Mouse (Mus musculus): ENCODE measurements around the gene Dph1. TPM values are rescaled to one million over a fixed set of nuclear protein-coding genes. Genes with fewer than 3 reads are reported as not detected.

The Dph1 gene
- polyA plus RNA-seq, 1 experiment: 26.6 TPM

DNA sequence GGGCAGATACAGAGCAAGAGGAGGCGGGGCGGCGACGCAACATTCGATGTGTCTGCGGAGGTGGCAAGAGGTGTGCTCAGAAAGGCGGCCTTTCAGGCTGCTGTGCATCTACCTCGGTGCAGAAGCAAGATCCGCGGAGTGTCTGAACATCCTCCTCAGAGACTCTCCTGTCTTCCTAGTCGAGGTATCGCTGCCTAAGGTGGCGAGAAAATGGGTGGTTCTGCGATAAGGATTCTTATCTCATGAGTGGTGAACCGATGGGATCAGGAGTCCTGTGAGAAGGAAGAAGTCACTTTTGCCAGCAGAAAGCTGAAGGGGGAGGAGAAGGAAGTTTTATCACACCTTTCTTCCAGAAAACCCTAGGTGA, 17.3 kb downstream of the Dph1 start:
- DNase-seq (ENCODE audit: low spot score): no peak

DNA sequence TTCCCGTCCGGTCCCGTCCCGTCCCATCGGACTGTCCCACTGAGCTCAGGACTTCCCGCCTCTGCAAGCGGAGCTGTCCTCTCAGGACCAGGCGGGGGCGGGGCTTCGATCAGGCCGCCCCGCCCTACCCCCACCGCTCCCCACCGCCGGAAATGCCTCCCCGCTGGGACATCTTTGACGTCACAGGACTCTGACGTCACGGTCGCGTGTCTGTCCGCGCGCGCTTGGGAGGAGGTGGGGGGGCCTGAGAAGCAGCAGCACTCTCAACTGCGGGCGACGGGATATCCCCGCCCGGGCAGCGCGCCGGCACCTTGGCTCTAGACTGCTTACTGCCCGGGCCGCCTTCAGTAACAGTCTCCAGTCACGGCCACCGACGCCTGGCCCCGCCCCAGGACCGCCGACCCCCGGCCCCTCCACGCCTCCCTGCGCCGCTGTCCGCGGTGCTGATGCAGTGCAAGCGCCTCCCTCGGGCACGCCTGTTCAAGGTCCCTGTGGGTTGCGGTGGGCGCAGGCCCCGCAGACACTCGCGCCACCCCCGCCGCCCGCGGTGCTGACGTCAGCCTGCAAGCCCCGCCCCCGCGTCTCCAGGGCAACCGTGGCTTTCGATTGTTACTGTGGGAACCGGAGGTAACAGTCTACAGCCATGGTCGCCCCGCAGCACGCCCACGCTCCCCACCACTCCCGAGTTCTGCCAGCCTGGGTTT, 17.8 kb downstream of the Dph1 start:
- DNase-seq (ENCODE audit: low spot score): peak; percentile 61

DNA sequence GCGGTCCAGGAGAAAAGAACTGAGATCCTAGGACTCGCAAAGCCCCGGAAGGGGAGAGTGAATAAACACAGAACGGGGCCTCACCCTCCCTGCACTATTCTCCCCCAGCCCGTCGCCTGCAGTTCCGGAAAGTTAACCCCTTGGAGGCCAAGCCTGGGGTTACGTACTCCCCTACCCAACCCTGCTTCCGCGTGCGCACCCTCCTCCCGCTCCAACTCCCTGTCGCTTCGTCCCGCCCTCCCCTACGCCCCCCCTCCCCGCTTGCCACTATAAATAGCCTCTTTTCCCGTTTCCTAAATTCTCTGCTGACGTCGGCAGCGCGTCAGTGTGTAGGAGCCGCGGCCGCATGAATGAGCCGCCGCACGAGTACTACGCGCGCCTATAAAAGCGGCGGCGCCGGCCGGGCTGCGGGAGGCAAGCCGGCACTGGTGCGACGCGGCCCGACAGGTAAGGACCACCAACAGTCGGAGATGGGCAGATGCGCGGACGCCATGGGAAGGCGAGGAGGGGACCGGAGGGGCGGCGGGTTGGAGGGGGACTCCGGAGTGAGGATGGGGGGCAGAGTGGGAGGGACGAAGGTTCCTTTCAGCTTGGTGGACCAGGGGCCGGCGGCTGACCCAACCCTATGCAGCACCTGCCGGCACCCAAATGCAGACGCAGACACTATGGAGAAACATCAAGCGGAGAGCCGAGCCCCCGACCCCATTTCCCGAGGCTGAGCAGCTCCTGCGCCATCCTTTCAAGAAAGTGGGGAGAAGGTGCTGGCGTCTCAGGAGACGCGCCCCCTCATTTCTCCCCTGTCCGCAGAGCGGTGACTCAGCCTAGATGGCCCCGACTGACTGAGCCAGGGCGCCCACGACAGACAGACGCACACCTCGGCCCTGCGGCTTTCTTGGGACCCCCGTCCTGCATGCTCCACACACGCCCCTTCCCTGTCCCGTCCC, 18.6 kb downstream of the Dph1 start:
- DNase-seq (ENCODE audit: low spot score): peak; percentile 25

DNA sequence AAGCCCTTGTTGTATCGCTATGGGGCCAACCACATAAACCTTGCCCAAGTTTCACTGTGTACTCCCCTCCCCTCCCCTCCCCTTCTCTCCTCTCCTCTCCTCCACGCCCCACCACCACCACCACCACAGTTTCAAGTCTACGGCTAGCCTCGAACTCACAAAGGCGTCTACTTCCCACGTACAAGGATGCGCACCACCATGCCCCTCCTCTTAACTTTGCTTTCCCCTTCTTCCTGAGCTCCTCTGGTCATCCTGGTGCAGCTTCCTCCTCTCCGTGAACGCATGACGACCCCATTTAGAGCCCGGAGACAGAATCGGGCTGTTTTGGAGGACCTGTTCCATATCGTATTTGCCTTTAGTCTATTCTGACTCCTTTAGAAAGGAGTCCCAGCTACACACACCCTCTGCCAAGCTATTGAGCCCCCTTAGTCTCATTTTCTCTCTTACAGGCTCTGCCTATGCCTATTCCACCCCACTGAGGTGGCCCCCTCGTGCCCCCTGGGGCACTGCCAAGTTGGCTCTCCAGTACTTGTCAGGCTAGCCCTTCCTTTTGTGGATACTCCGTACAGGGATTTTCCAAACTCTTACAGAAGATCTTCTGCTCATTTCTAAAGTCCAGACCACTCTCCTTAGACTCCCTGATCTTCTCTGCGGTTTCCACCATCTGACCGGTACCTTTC, 19.7 kb downstream of the Dph1 start:
- peak; percentile 20 for DNase-seq (ENCODE audit: low spot score)

DNA sequence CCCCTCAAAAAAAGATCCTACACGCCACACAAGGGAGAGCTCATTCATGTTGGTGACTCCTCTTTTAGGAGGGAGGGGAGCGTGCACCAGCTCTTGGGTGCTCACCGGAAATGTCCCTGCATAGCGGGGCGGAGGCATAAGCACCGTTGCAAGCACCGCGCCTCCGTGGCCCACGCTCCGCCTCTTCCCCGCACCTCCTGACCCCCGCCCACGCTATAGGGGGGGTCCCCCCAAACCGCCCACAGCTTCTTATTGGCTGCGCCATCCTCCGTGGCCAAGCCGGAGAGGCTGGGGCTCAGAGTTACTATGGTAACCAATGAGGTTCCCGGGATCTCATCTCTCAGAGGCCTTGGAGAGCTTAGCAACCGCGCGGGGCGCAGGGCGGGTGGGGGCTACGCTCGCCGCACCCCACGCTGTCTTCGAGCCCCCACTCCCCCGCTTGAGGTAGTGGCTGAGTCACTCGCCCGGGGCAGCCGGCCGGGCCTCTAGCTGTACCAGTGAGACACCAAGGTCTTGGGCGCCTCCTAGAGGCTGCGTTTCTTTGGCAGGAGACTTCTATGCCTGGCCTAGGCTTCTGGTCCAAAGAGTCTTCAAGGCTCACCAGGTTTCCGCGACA, 20.8 kb downstream of the Dph1 start:
- peak; percentile 89 for DNase-seq (ENCODE audit: low spot score)

DNA sequence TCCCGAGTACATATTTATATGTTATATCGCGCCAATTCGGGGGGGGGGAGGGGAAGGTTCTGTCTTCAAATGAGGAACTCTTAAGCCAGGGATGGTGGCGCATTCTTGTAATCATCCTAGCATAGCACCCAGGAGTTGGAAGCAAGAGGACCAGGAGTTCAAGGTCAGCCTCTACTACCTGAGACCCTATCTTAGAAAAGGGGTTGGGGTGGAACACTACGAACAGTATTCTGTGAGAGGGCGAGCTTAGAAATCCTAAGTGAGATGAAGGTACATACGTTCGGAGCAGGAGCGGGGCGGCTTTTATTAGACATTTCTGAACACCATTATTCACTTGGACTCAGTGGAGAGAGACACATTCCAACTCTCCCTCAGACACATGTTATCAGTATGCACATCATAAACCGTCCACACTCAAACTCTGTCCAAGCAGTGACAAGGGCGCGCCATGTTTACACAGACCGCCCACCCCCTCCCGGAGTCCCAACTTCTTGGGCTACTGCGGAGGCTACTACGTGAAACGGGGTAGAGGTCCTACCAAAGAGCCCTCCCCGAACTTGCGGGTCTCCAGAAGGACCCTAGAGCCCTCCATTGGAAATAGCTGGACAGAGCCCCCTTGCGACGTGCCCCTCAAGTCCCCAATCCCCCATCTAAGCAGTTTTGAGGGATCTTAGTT, 21.5 kb downstream of the Dph1 start, which contains the start of gene Hic1:
TSS of gene Hic1 (minus strand) at position 115 of the 676 bp plus-strand sequence.
- DNase-seq (ENCODE audit: low spot score): peak; percentile 21

DNA sequence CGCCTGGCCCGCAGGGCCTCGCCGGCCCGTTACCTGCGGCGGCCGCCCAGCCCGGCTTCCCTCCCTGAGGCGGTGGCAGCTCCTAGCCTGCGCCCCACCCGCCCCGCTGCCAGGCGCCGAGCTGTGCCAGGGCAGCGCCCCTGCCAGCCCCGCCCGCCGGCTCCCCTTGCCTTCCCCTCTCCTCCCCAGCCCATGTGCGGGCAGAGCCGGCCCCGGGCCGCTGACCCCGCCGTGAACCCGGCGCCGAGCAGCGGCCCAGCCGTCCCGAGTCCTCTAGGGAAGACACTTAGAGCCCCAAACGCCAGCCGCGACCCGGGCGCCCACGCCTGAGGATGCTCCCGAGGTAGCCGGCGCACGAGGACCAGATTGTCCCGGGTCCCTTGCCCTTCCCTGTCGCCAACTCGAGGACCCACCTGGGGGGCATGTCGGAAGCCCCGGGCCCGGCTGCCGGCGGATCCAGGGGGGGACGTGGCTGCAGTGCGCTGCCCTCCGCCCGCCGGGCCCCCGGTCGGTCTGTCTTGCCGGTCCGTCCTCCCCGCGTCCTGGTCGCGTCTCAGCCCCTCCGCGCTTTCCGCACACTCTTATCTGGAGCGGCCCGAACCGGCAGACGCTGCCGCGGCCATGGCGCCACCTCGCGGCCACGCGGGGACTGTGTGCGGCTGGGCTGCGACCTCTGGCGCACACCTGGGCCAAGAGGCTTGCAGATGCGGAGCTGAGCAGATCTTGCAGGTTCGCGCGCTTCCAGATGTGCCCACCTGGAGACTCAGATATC, 22.3 kb downstream of the Dph1 start:
- DNase-seq (ENCODE audit: low spot score): peak; percentile 82

DNA sequence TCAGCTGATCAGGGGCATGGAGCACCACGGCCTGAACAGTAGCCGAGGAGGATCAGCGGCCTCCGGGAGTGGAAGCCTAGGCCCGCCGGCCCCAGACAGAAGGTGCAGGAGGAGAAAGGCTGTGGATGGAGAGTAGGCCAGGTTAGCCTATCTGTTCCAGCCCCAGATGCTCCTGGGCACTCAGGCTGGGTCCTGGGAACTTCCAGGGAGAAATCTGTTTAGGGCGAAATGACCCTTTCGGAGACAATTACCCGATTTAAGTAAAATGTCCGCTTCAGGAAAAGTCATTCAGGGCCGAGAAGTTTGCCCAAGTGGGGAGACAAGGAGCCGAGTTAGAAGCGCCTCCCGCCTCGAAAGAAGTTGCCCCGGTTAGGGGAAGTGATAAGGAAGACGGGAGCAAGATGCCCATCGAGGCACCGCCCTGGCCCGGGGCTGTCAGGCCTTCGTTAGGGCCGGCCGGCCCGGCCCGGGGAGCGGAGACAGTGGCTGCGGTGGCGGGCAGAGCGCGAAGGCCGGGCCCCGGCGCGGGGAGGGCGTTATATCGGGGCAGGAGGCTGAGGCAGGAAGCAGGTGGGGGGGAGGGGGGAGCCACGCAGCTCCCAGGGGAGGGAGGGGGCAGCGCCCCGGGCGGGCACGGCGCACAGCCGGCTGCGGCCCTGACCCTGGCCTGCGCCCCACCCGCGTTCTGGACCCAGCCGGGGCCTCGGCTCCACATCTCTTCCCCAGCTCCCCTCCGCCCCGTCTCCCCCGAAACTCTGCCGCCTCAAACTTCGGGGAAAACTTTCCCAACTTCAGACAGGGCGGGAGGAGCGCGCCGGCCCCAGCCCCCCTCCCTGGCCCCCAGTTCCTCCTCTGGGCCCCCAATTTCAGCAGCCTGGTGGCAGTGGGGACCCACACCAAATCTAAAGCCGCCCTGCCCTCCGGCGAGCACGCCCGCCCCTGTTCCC, 23.1 kb downstream of the Dph1 start:
- peak; percentile 44 for DNase-seq (ENCODE audit: low spot score)

DNA sequence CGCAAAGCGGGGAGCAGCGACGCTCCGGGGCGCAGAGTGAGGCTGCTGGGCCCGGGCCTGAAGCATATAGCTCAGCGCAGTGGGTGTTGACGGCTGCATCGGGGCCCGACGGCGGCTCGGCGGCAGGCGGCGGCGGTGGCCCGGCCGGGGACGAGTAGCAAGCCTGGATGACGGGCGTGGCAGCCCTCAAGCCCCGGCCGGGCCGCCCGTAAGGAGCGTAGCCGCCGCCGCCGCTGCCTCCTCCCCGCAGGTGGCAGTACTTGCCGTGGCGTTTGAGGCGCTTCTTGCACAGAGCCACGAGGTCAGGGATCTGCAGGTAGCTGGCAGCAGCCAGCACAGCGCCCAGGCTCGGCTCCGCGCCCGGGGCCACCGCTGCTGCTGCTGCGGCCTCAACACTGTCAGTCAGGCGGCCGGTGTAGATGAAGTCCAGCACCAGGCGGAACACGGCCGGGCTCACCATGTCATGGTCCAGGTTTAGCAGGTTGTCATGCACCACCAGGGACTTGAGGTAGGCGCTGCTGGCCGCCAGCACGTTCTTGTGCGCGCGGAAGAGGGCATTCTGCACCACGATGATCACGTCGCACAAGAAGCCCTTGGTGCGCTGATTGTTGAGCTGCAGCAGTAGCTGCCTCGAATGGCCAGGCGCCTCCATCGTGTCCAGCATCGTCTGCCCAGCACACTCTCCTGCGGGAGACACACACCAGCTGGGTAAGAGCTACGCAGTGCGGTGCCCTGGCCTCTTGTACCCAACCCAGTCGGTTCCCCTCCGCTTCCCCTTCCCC, 24.0 kb downstream of the Dph1 start:
- DNase-seq (ENCODE audit: low spot score): peak; percentile 40

DNA sequence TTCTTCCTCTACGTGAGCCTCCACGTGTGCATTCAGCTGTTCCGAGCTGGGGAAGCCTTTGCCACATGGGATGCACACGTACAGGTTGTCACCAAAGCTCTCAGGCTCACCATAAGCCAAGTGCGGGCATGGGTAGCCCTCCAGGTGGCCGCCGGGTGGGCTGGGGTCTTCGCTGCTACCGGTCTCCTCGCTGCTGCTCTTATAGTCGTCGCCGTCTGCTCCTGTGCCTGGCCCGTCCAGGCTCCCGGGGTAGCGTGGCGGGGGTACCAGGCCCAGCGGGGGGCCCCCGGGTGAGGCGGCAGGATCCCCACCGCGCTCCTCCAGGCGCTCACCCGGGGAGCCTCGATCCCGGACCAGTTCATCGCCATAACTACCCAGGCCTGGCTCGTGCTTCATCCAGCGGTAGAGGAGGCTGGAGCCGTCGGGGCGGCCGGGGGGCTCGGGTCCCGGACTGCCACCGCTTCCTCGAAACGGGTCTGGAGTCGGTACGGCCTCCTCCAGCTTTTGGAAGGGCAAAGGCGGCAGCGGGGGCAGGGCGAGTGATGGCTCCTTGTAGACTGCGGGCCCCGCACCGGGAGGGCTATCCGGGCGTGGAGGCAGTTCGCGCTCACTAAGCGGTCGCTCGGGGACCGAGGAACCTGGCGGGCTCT, 24.7 kb downstream of the Dph1 start:
- DNase-seq (ENCODE audit: low spot score): no peak

DNA sequence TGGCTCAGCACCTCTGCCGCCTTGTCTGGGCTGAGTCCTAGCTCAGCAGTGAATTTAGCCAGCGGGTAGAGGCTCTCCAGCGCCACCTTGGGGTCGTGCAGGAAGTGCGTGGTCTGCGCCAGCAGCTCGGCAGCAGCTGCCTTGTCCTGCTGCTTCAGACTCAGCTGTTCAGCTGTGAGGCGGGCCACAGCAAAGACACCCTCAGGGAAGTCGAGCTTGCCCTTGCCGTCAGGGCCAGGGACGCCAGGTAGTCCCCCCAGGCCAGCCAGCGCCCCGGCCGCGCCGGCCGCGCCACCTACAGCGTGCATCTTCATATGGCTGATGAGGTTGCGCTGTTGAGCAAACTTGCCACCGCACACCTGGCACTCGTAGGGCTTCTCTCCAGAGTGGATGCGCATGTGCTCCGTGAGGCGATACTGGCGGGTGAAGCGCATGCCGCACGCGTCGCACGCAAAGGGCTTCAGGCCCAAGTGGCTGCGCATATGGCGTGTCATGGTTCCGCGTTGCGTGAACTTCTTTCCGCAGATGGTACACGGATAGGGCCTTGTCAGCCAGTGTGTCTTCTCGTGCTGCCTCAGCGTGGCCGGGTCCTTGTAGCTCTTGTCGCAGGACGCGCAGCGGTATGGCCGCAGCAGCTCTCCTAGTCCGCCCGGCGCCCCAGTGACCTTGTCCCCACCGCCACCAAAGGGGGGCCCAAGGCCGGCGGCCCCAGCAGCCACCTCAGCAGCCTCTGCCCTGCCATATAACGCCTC, 25.4 kb downstream of the Dph1 start:
- peak; percentile 84 for DNase-seq (ENCODE audit: low spot score)

DNA sequence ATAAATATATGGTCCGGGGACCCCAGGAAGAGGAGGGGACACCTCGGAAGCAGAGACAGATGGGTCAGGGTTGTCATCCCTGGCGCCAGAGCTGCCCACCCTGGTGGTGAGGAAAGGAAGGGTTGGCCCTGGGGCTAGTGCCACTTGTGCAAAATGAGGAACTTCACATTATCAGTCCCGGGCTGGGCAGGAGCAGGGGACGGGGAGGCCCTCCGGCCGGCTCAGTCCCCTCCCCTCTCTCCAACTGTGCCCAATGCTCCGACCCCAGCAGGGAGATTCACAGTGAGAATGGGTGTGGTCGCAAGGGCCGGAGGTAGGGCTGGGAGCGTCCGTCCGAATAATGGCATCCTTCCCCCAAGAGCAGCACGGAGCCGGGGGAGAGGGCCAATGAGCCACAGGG, 26.3 kb downstream of the Dph1 start:
- peak; percentile 25 for DNase-seq (ENCODE audit: low spot score)

DNA sequence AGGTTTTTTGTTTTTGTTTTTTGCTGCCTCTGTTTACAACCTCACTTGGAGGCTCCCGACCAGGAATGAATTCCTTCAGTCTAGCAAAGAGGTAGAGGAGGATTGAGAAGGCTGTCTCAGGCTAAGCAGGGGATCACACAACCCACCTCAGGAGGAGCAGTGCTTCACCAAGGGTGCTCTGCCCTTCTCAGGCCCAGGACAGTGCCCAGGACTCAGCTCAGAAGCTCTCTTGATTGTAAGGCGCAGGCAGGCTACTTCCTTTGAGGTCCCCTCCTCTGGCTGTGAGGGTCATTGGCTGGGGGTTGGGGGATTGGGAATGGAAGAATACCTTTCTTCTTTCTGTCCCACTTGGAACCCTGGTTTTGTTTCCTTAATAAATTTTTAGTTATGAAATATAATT, 27.0 kb downstream of the Dph1 start:
- no peak for DNase-seq (ENCODE audit: low spot score)

DNA sequence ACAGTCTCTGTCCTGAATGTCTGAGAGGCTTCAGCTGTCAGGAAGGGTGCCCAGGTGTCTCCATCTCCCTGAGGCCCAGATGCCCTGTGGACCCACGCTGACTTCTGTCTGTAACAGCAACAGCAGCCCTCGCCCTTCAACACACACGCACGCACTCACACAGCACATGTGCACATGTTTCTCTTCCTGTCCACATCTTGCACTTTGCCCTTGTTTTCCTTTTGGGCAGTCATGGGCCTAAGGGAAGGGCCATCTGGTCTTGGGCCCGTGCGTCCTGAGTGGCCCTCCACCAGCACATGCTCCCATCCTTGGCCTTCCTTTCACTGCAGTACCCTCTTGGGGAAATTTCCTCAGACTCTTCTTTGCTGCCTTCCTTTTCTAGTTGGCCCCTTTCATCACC, 27.7 kb downstream of the Dph1 start:
- DNase-seq (ENCODE audit: low spot score): no peak

DNA sequence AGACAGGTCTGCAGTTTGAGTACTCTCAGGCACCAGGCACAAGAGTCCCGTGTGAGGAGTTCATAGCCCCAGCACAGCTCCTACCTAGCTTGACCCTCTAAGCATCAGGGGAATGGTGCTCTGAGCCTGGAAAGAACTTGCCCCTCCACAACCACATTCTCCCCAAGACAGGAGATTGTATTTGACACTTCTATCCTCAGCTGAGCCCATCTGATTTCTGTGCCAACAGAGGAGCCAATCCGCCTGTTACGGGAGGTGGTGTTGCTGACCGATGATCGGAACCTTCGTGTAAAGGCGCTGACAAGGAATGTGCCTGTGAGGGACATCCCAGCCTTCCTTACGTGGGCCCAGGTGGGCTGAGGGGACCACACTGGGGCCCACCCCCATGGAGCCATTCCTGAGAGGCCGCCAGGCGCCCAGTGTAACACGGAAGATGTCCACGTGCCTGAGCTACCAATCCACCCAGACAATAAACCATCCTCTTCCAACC, 28.4 kb downstream of the Dph1 start:
- peak; percentile 16 for DNase-seq (ENCODE audit: low spot score)

DNA sequence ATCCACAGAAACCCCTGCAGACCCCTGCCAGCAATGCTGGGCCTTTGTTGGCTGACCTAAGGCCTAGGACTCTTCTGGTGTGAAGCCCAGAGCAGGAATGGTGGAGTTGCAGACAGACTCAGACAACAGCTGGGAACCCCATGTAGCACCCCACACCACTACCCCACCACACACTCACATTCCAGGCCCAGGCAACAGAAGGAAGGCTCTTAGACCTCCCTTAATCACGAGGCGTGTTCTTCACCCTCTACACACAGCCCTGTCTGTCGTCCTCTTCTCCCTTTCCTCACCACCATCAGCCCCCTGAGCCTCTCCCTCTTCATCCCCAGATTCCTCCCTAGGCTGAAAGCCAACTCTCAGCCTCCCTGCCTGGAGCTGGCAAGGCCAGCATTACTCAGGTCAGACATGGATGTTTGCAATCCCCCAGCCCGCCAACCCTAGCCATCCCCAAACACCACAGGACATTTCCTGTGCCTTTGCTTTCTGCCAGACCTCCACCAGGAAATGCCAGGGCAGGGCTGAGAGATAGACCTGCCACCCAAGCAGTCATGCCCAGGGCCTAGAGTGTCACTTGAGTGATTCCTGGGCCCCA, 29.5 kb downstream of the Dph1 start:
- peak; percentile 19 for DNase-seq (ENCODE audit: low spot score)

DNA sequence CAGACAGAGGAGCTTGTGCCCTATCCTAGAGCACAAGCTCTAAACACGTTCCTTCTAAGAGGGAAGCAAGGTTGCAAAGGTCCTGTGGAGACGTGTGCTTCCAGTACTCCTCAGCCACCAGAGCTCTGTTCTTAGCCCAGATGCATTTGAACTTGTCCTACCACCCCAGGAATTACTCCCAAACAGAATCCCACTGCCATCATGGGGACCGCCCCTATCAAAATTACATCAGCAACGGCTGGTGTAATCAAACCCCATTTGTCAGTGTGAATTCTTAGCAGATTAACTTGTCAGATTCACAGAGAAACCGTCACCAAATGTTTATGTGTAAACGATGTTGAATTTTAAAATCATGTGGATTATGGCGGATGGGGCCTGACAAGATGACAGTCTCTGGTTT, 30.1 kb downstream of the Dph1 start:
- no peak for DNase-seq (ENCODE audit: low spot score)

All from urinary bladder, adult 2 months (tissue).